Mouse (Mus musculus) embryonic facial prominence, embryonic 14.5 days (tissue): ENCODE results near the gene Nedd9. TPM values are rescaled to one million over a fixed set of nuclear protein-coding genes. Genes with fewer than 3 reads are reported as not detected.

Experiments used
- ATAC-seq: fragments of 200-750 bp; cut with Nextera tagmentation; 2 replicates; pipeline ENCODE4 v1.8.0; 2017; ENCODE audit warnings: low read depth, moderate number of reproducible peaks, moderate TSS enrichment
- DNase-seq: peaks from one replicate; pipeline ENCODE4 v3.0.0-alpha.2; 2015; ENCODE audit warnings: low spot score
- H3K27ac ChIP-seq: fragments of 300-500 bp; sonication (generic); replicated peaks from 2 replicates; pipeline ENCODE4 v1.5.1; 2014; ENCODE audit warnings: low read depth, mild to moderate bottlenecking, low read length, moderate library complexity
- H3K27me3 ChIP-seq: fragments of 300-500 bp; sonication (generic); replicated peaks from 2 replicates; pipeline ENCODE4 v1.6.1; 2014; ENCODE audit warnings: low read length; ENCODE audit not compliant: control insufficient read depth, insufficient read depth
- H3K36me3 ChIP-seq: fragments of 300-500 bp; sonication (generic); 2 replicates; pipeline ENCODE4 v1.6.1; 2014; ENCODE audit warnings: low read length, mixed read lengths; ENCODE audit not compliant: control insufficient read depth, insufficient read depth
- H3K4me1 ChIP-seq: fragments of 300-500 bp; sonication (generic); 2 replicates; pipeline ENCODE4 v1.6.1; 2014; ENCODE audit warnings: antibody characterized with exemption, low read length; ENCODE audit not compliant: control insufficient read depth, insufficient read depth
- H3K4me2 ChIP-seq: fragments of 300-500 bp; sonication (generic); 2 replicates; pipeline ENCODE4 v1.6.1; 2014; ENCODE audit warnings: low read depth, mild to moderate bottlenecking, low read length, moderate library complexity, mixed read lengths
- H3K4me3 ChIP-seq: fragments of 300-500 bp; sonication (generic); 2 replicates; pipeline ENCODE4 v1.5.1; 2014; ENCODE audit warnings: low read depth, mild to moderate bottlenecking, low read length
- H3K9ac ChIP-seq: fragments of 300-500 bp; sonication (generic); 2 replicates; pipeline ENCODE4 v1.6.1; 2014; ENCODE audit warnings: low read depth, mild to moderate bottlenecking, low read length, moderate library complexity, mixed read lengths
- H3K9me3 ChIP-seq: fragments of 300-500 bp; sonication (generic); 2 replicates; pipeline ENCODE4 v1.6.1; 2016; ENCODE audit warnings: low read length; ENCODE audit not compliant: control insufficient read depth
- WGBS: fragments of 180-500 bp; shearing (Covaris S2); extraction: QIAGEN DNeasy Blood & Tissue Kit; methylation state at CpG from one replicate; pipeline ENCODE4 v1.1.7; 2014; 5-methylcytosine and 5-hydroxymethylcytosine counted together
- polyA plus RNA-seq: library from polyadenylated mRNA; unstranded; fragments of >200 nt; fragmentation: Nextera tagmentation; extraction: Ambion mirVana; gene quantifications from 2 replicates; pipeline ENCODE4 v1.2.1, GENCODE M21; 2014

Nedd9 gene
- polyA plus RNA-seq, 1 experiment from 2014 or later, result 31.1 TPM

- ATAC-seq (no peak), DNase-seq (no peak)
- Histone ChIP-seq H3K4me2 (no peak overlapping the region), H3K9ac (no peak overlapping the region), H3K4me1 (no peaks in the 10 kb centered on the region), H3K27ac (no peak overlapping the region), H3K36me3 (no peaks in the 10 kb centered on the region), H3K27me3 (no peaks in the 10 kb centered on the region), H3K9me3 (no peaks in the 10 kb centered on the region), H3K4me3 (no peak overlapping the region)
- WGBS, result 71% methylated on average over 4 of the region's 4 CpGs
These were observed 45.0 kb downstream of the Nedd9 start for GRCm38 (mm10) chr13:41442145-41442544.

DNA sequence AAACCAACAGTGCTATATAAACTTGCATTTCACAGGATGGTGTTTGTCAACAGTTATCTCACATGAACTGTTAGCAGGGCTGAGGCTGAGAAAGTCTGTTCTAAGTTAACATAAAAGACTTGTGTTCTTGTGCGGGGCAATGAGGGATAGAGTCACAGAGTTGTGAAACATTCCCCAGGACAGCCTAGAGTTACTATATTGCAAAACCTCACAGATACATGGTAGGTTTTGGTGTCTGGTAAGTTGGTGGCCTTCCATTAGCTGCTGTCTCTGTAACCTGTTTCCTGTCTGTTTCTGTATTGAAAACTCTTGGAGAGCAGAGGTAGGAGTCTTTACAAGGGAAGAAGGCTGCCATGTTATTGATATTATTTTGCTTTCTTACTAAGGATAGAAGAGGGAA lies 47.0 kb downstream of the Nedd9 start:
- Histone ChIP-seq H3K27me3 (no peaks in the 10 kb centered on the region), H3K36me3 (no peaks in the 10 kb centered on the region), H3K4me3 (no peak overlapping the region), H3K9me3 (no peaks in the 10 kb centered on the region), H3K9ac (no peak overlapping the region), H3K27ac (no peak overlapping the region), H3K4me2 (no peak overlapping the region), H3K4me1 (no peaks in the 10 kb centered on the region)
- WGBS, result 83% methylated on average over 1 of the region's 1 CpGs
- ATAC-seq (no peak), DNase-seq (no peak)

DNA sequence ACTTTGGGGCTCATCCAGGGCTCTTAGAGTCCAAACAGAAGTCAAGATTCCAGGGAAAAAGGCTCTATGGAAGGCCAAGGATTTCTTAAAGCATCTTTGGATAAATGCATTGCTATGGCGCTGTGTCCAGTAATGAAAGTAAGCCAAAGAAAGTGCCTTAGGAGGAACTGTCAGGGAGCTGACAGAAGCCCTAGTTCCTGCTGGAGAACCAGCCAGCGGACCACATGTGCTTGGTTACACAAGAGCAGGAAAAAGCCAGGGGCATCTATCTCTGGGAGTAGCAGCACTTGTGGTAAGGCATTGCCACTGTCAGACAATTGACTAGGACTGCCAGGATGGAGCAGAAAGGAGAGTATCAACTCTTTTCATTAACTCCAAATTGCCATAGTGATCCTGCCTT lies 49.8 kb downstream of the Nedd9 start:
- H3K9ac ChIP-seq, result no peak overlapping the region
- H3K27ac ChIP-seq, result no peak overlapping the region
- H3K27me3 ChIP-seq, result no peaks in the 10 kb centered on the region
- ATAC-seq (no peak), DNase-seq (no peak)
- H3K36me3 ChIP-seq, result no peaks in the 10 kb centered on the region
- WGBS, result 88% methylated on average over 2 of the region's 2 CpGs
- H3K9me3 ChIP-seq, result no peaks in the 10 kb centered on the region
- no peak overlapping the region for H3K4me3 ChIP-seq
- no peak overlapping the region for H3K4me2 ChIP-seq
- no peaks in the 10 kb centered on the region for H3K4me1 ChIP-seq

- Histone ChIP-seq H3K9ac (no peak overlapping the region), H3K36me3 (no peaks in the 10 kb centered on the region), H3K4me2 (no peak overlapping the region), H3K27ac (no peak overlapping the region), H3K4me1 (peaks cover 4% of the 10 kb centered on the region; the same call in 1 of the 2 replicates), H3K4me3 (no peak overlapping the region), H3K27me3 (no peaks in the 10 kb centered on the region), H3K9me3 (no peaks in the 10 kb centered on the region)
- ATAC-seq (no peak), DNase-seq (no peak)
- 71% methylated on average over 5 of the region's 5 CpGs for WGBS
These were observed 50.4 kb downstream of the Nedd9 start for GRCm38 (mm10) chr13:41436731-41437130.

- Histone ChIP-seq H3K36me3 (no peaks in the 10 kb centered on the region), H3K9ac (no peak overlapping the region)
- 82% methylated on average over 6 of the region's 6 CpGs for WGBS
These were observed 54.0 kb downstream of the Nedd9 start for GRCm38 (mm10) chr13:41433201-41433600.

GRCm38 (mm10) chr13:41431795-41432194 lies 55.4 kb downstream of the Nedd9 start:
- 0 out of 2 replicates have a peak, but pooled peaks have one; percentile 50 for ATAC-seq

More at GRCm38 (mm10) chr13:41433201-41433600, 54.0 kb downstream of the Nedd9 start:
- H3K27ac ChIP-seq, result no peak overlapping the region
- H3K9me3 ChIP-seq, result no peaks in the 10 kb centered on the region
- ATAC-seq (no peak), DNase-seq (no peak)
- no peak overlapping the region for H3K4me3 ChIP-seq
- H3K4me2 ChIP-seq, result no peak overlapping the region
- H3K4me1 ChIP-seq, result peaks cover 4% of the 10 kb centered on the region; the same call in 1 of the 2 replicates
- no peaks in the 10 kb centered on the region for H3K27me3 ChIP-seq

DNA sequence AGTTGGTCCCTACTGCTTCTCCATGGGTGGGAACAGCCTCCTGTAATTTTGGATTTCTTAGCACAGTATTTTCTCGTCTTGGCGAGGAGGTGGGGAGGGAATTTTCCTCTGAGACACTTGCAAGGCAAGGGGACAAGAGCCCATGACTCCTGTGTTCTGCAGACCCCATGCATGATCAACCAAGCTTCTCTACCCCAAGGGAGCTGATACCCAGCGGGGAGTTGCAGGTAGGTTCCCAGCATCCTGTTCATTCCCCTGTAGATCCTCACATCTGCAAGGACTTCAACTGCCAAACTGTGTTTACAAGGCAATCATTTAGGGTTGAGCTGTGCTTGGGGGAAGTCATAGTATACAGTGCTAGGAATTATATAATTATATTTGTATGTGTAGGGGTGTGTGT lies 60.1 kb downstream of the Nedd9 start:
- Histone ChIP-seq H3K4me1 (peaks cover 8% of the 10 kb centered on the region), H3K9ac (no peak overlapping the region), H3K4me2 (no peak overlapping the region), H3K4me3 (no peak overlapping the region), H3K27ac (no peak overlapping the region), H3K27me3 (no peaks in the 10 kb centered on the region), H3K9me3 (no peaks in the 10 kb centered on the region), H3K36me3 (no peaks in the 10 kb centered on the region)
- DNase-seq (no peak), ATAC-seq (no peak)
- WGBS, result 74% methylated on average over 3 of the region's 3 CpGs

More at GRCm38 (mm10) chr13:41431795-41432194, 55.4 kb downstream of the Nedd9 start:
- 48% methylated on average over 3 of the region's 3 CpGs for WGBS
- no peaks in the 10 kb centered on the region for H3K9me3 ChIP-seq
- no peak overlapping the region for H3K9ac ChIP-seq
- H3K27me3 ChIP-seq, result no peaks in the 10 kb centered on the region
- no peak overlapping the region for H3K27ac ChIP-seq
- H3K4me3 ChIP-seq, result no peak overlapping the region
- DNase-seq, result peak; percentile 61
- H3K4me1 ChIP-seq, result peaks cover 4% of the 10 kb centered on the region
- H3K36me3 ChIP-seq, result no peaks in the 10 kb centered on the region
- H3K4me2 ChIP-seq, result no peak overlapping the region

DNA sequence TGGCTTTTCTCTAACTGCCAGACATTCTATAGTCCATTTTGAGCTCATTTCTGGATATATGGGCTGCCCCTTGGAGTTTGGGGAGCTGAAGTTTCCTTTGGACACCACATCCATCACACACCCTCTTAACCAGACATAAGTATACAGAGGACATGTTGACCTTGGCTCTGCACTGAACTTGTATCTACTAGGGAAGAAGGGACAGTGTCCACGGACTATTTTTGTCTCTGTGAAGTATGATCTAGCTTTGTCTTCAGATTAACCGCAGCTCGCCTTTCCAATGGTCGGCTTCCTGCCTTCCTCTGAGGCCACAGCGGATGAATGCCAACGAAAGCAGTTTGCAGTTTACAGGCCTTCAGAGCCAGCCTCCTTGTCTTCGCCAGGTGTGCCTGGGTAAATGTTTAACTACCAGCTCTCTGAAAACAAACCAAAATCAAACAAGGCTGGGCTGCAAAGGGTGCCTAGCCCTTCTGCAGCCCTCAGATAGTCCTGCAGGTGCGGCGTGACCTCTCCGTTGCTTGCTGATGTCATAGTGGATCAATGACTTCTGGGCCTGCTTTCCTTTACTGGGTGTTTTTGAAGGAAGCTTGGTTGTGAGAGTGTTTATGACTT lies 63.6 kb downstream of the Nedd9 start:
- H3K4me3 ChIP-seq, result no peak overlapping the region
- 77% methylated on average over 10 of the region's 10 CpGs for WGBS
- H3K36me3 ChIP-seq, result no peaks in the 10 kb centered on the region
- ATAC-seq, result no peak
- peaks cover 5% of the 10 kb centered on the region for H3K4me1 ChIP-seq
- no peak overlapping the region for H3K4me2 ChIP-seq
- H3K9me3 ChIP-seq, result no peaks in the 10 kb centered on the region
- H3K27ac ChIP-seq, result no peak overlapping the region
- no peak for DNase-seq
- no peaks in the 10 kb centered on the region for H3K27me3 ChIP-seq
- H3K9ac ChIP-seq, result no peak overlapping the region

GRCm38 (mm10) chr13:41422581-41422980 lies 64.6 kb downstream of the Nedd9 start:
- ATAC-seq, result peak; percentile 12; the same call in 1 of the 2 replicates
- 56% methylated on average over 5 of the region's 5 CpGs for WGBS
- no peak overlapping the region for H3K4me3 ChIP-seq
- no peak overlapping the region for H3K27ac ChIP-seq
- H3K9ac ChIP-seq, result no peak overlapping the region
- H3K27me3 ChIP-seq, result no peaks in the 10 kb centered on the region
- peaks cover 5% of the 10 kb centered on the region for H3K4me1 ChIP-seq
- H3K4me2 ChIP-seq, result no peak overlapping the region
- DNase-seq, result peak; percentile 59
- H3K9me3 ChIP-seq, result no peaks in the 10 kb centered on the region
- no peaks in the 10 kb centered on the region for H3K36me3 ChIP-seq
